Mouse (Mus musculus): ENCODE measurements around the gene Ssc4d. TPM values are rescaled to one million over a fixed set of nuclear protein-coding genes. Genes with fewer than 3 reads are reported as not detected.
A peak's percentile ranks its signal among the peaks of the same experiment; 100 is the strongest.

The Ssc4d gene
- polyA plus RNA-seq, 1 experiment: 0.27 TPM

- Histone ChIP-seq H3K27me3 (ENCODE audit: control insufficient read depth) (peaks cover 12% of the 10 kb centered on the region), H3K36me3 (ENCODE audit: control insufficient read depth) (peaks cover 5% of the 10 kb centered on the region), H3K9me3 (ENCODE audit: control insufficient read depth, low read length) (no peaks in the 10 kb centered on the region), H3K4me3 (replicated peaks) (no peak overlapping the region), H3K4me1 (ENCODE audit: control insufficient read depth) (peaks cover 43% of the 10 kb centered on the region)
- no peak for TF ChIP-seq TAL1 (IDR thresholded peaks at IDR 0.05; ENCODE audit: low read length)
- TF ChIP-seq GATA1 (IDR thresholded peaks at IDR 0.05; ENCODE audit: low read length): no peak
These were observed 8.8 kb downstream of the Ssc4d start for GRCm38 (mm10) chr5:135965501-135965930.

GRCm38 (mm10) chr5:135963280-135963627 lies 11.1 kb downstream of the Ssc4d start:
- Histone ChIP-seq H3K4me3 (replicated peaks) (peak overlapping the region; percentile 82), H3K36me3 (ENCODE audit: control insufficient read depth) (peaks cover 8% of the 10 kb centered on the region), H3K27me3 (ENCODE audit: control insufficient read depth) (peaks cover 12% of the 10 kb centered on the region), H3K9me3 (ENCODE audit: control insufficient read depth, low read length) (no peaks in the 10 kb centered on the region), H3K4me1 (ENCODE audit: control insufficient read depth) (peaks cover 63% of the 10 kb centered on the region)
- TF ChIP-seq TAL1 (IDR thresholded peaks at IDR 0.05; ENCODE audit: low read length) (no peak), GATA1 (IDR thresholded peaks at IDR 0.05; ENCODE audit: low read length) (no peak)

- H3K4me1 ChIP-seq (ENCODE audit: control insufficient read depth): peaks cover 68% of the 10 kb centered on the region
- TF ChIP-seq GATA1 (IDR thresholded peaks at IDR 0.05; ENCODE audit: low read length) (no peak), TAL1 (IDR thresholded peaks at IDR 0.05; ENCODE audit: low read length) (no peak)
- H3K27me3 ChIP-seq (ENCODE audit: control insufficient read depth): peaks cover 12% of the 10 kb centered on the region
- peaks cover 8% of the 10 kb centered on the region for H3K36me3 ChIP-seq (ENCODE audit: control insufficient read depth)
- no peaks in the 10 kb centered on the region for H3K9me3 ChIP-seq (ENCODE audit: control insufficient read depth, low read length)
- peak overlapping the region; percentile 82 for H3K4me3 ChIP-seq (replicated peaks)
These were observed 11.6 kb downstream of the Ssc4d start for GRCm38 (mm10) chr5:135962492-135963279.

- H3K36me3 ChIP-seq (ENCODE audit: control insufficient read depth): peaks cover 8% of the 10 kb centered on the region
- peak overlapping the region; percentile 82 for H3K4me3 ChIP-seq (replicated peaks)
- H3K27me3 ChIP-seq (ENCODE audit: control insufficient read depth): peaks cover 12% of the 10 kb centered on the region
- TF ChIP-seq GATA1 (IDR thresholded peaks at IDR 0.05; ENCODE audit: low read length) (no peak), TAL1 (IDR thresholded peaks at IDR 0.05; ENCODE audit: low read length) (no peak)
- H3K4me1 ChIP-seq (ENCODE audit: control insufficient read depth): peaks cover 72% of the 10 kb centered on the region
- H3K9me3 ChIP-seq (ENCODE audit: control insufficient read depth, low read length): no peaks in the 10 kb centered on the region
These were observed 12.2 kb downstream of the Ssc4d start for GRCm38 (mm10) chr5:135962125-135962491.

- H3K9me3 ChIP-seq (ENCODE audit: control insufficient read depth, low read length): no peaks in the 10 kb centered on the region
- TF ChIP-seq GATA1 (IDR thresholded peaks at IDR 0.05; ENCODE audit: low read length) (no peak), TAL1 (IDR thresholded peaks at IDR 0.05; ENCODE audit: low read length) (no peak)
- H3K36me3 ChIP-seq (ENCODE audit: control insufficient read depth): peaks cover 8% of the 10 kb centered on the region
- H3K4me3 ChIP-seq (replicated peaks): peak overlapping the region; percentile 82
- H3K4me1 ChIP-seq (ENCODE audit: control insufficient read depth): peaks cover 83% of the 10 kb centered on the region
- H3K27me3 ChIP-seq (ENCODE audit: control insufficient read depth): peaks cover 12% of the 10 kb centered on the region
These were observed 13.3 kb downstream of the Ssc4d start for GRCm38 (mm10) chr5:135960909-135961635.

- TF ChIP-seq TAL1 (IDR thresholded peaks at IDR 0.05; ENCODE audit: low read length): no peak
- no peak for TF ChIP-seq GATA1 (IDR thresholded peaks at IDR 0.05; ENCODE audit: low read length)
- H3K9me3 ChIP-seq (ENCODE audit: control insufficient read depth, low read length): no peaks in the 10 kb centered on the region
- no peak overlapping the region for H3K4me3 ChIP-seq (replicated peaks)
- peaks cover 83% of the 10 kb centered on the region for H3K4me1 ChIP-seq (ENCODE audit: control insufficient read depth)
- H3K27me3 ChIP-seq (ENCODE audit: control insufficient read depth): peaks cover 4% of the 10 kb centered on the region
- peaks cover 8% of the 10 kb centered on the region for H3K36me3 ChIP-seq (ENCODE audit: control insufficient read depth)
These were observed 14.4 kb downstream of the Ssc4d start for GRCm38 (mm10) chr5:135959911-135960310.

- Histone ChIP-seq H3K27me3 (ENCODE audit: control insufficient read depth) (no peaks in the 10 kb centered on the region), H3K4me3 (replicated peaks) (peak overlapping the region; percentile 64), H3K36me3 (ENCODE audit: control insufficient read depth) (peaks cover 8% of the 10 kb centered on the region), H3K4me1 (ENCODE audit: control insufficient read depth) (peaks cover 76% of the 10 kb centered on the region), H3K9me3 (ENCODE audit: control insufficient read depth, low read length) (no peaks in the 10 kb centered on the region)
- TF ChIP-seq TAL1 (IDR thresholded peaks at IDR 0.05; ENCODE audit: low read length) (no peak), GATA1 (IDR thresholded peaks at IDR 0.05; ENCODE audit: low read length) (no peak)
These were observed 16.0 kb downstream of the Ssc4d start for GRCm38 (mm10) chr5:135958367-135958766.

- H3K36me3 ChIP-seq (ENCODE audit: control insufficient read depth): peaks cover 8% of the 10 kb centered on the region
- H3K9me3 ChIP-seq (ENCODE audit: control insufficient read depth, low read length): no peaks in the 10 kb centered on the region
- H3K27me3 ChIP-seq (ENCODE audit: control insufficient read depth): no peaks in the 10 kb centered on the region
- H3K4me1 ChIP-seq (ENCODE audit: control insufficient read depth): peaks cover 72% of the 10 kb centered on the region
- TF ChIP-seq TAL1 (IDR thresholded peaks at IDR 0.05; ENCODE audit: low read length): no peak
- TF ChIP-seq GATA1 (IDR thresholded peaks at IDR 0.05; ENCODE audit: low read length): no peak
- H3K4me3 ChIP-seq (replicated peaks): peak overlapping the region; percentile 64
These were observed 16.9 kb downstream of the Ssc4d start for GRCm38 (mm10) chr5:135957207-135957974.
